ENCODE assay signal across 8 mouse cellular contexts in the genomic region with DNA sequence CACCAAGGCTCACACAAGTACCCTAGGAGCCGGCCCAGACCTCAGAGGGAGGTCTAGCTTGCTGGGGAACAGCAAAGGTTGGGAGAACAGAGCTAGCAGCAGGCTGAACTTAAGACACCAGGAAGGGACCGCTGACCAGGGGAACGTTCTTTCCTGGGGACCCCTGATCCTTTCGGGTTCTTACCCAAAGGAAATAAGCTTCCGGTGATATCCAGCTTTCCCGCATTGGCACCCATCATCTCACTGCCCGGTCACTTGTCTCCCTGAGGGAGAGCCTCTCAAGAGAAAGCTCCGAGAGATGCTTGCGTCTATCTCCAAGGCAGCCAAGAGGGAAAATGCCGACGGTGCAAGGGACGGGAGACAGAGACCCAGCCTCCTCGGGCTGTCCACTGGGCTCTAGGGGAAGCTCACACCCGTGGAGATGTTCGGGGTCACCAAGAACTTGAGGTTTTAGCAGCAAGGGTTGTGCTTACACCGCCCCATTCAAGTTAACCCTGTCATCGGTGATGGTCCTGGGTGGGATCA. TPM values are rescaled to one million over a fixed set of nuclear protein-coding genes. Genes with fewer than 3 reads are reported as not detected.
DNase-seq lines count a peak whose midpoint lies in the region; ATAC-seq and TF ChIP-seq lines count a peak whose summit lies in the region.

No protein-coding gene starts in this region.

- ATAC-seq in limb, embryonic 15.5 days (ENCODE audit: insufficient number of reproducible peaks, low FRiP score, low TSS enrichment, low read depth): no peak

- peak overlapping the region; percentile 94 for H3K4me2 ChIP-seq in limb, embryonic 15.5 days

- 34% methylated on average over 17 of the region's 17 CpGs for WGBS in thymus, adult 2 months
- WGBS in limb, embryonic 15.5 days: 13% methylated on average over 17 of the region's 17 CpGs

- peak overlapping the region; percentile 9 for H3K4me3 ChIP-seq in thymus, adult 2 months (ENCODE audit: control insufficient read depth, insufficient read depth, low read length)
- H3K4me3 ChIP-seq in limb, embryonic 15.5 days: peak overlapping the region; percentile 66

- H3K36me3 ChIP-seq in thymus, adult 2 months (ENCODE audit: control insufficient read depth, insufficient read depth, low read length): no peaks in the 10 kb centered on the region
- H3K36me3 ChIP-seq in limb, embryonic 15.5 days: no peaks in the 10 kb centered on the region

- no peak for TF ChIP-seq CTCF in thymus, adult 2 months (IDR thresholded peaks at IDR 0.05; ENCODE audit: borderline replicate concordance, control insufficient read depth, extremely low read depth, insufficient read depth, low read length, poor library complexity)

- no peak for TF ChIP-seq POLR2A in thymus, adult 2 months (IDR thresholded peaks at IDR 0.05; ENCODE audit: control insufficient read depth, extremely low read depth, insufficient read depth, low read length, poor library complexity)

- peaks cover 7% of the 10 kb centered on the region; the same call in 1 of the 2 replicates for H3K4me1 ChIP-seq in thymus, adult 2 months (replicated peaks; ENCODE audit: control insufficient read depth, insufficient read depth, low read length)
- peaks cover 20% of the 10 kb centered on the region for H3K4me1 ChIP-seq in limb, embryonic 15.5 days

- no peaks in the 10 kb centered on the region for H3K9me3 ChIP-seq in limb, embryonic 15.5 days

- peak; percentile 25 for DNase-seq in frontal cortex, adult 2 months (ENCODE audit: extremely low spot score in 1 of 2, low spot score in 1 of 2)
- DNase-seq in frontal cortex, postnatal 25 days (ENCODE audit: low spot score in 2 of 2): no peak
- no peak for DNase-seq in thymus, adult 2 months
- no peak for DNase-seq in thymus, postnatal 0 days (ENCODE audit: low spot score)
- DNase-seq in MN1 (ENCODE audit: low spot score): no peak
- no peak for DNase-seq in yolk sac, embryonic 10.5 days (ENCODE audit: low spot score)
- no peak for DNase-seq in adrenal gland, adult 8-10 months

- H3K9ac ChIP-seq in limb, embryonic 15.5 days: no peak overlapping the region

- no peak overlapping the region for H3K27ac ChIP-seq in thymus, adult 2 months (ENCODE audit: control insufficient read depth, insufficient read depth, low read length)
- no peak overlapping the region for H3K27ac ChIP-seq in limb, embryonic 15.5 days

- H3K27me3 ChIP-seq in thymus, adult 2 months (ENCODE audit: control insufficient read depth, insufficient read depth, low read length): no peaks in the 10 kb centered on the region; the same call in 1 of the 2 replicates
- H3K27me3 ChIP-seq in limb, embryonic 15.5 days: peaks cover 27% of the 10 kb centered on the region

RNA-seq across cellular contexts. Expression of a gene that starts 0.4 kb away (rescaled TPM):
- 138 and 144 TPM in 2 replicates for polyA plus RNA-seq in frontal cortex, adult 2 months (2012; rRNA removed)
- polyA plus RNA-seq in thymus, adult 2 months (2012; rRNA removed): 3.0 and 4.3 TPM in 2 replicates
- 9.3 and 9.6 TPM in 2 replicates for polyA plus RNA-seq in thymus, postnatal 0 days (2015; fragmentation: Nextera tagmentation; extraction: Ambion mirVana)
- polyA plus RNA-seq in limb, embryonic 15.5 days (2015; fragmentation: Nextera tagmentation; extraction: Ambion mirVana): 12.8 and 14.4 TPM in 2 replicates
- total RNA-seq in adrenal gland, adult 8-10 months (2022): 10 to 100 TPM in 1 of 4 experiments, 1 to 10 TPM in 3; 6.2 to 10.4 (median 7.4) TPM

RNA-seq across cellular contexts. Expression of a gene that starts 14.3 kb away (rescaled TPM):
- polyA plus RNA-seq in frontal cortex, adult 2 months (2012; rRNA removed): 0.06 TPM in 1 of 2 replicates, not detected in the other
- 0.08 TPM in 1 of 2 replicates, not detected in the other for polyA plus RNA-seq in thymus, adult 2 months (2012; rRNA removed)
- not detected in 2 replicates for polyA plus RNA-seq in thymus, postnatal 0 days (2015; fragmentation: Nextera tagmentation; extraction: Ambion mirVana)
- not detected in 2 replicates for polyA plus RNA-seq in limb, embryonic 15.5 days (2015; fragmentation: Nextera tagmentation; extraction: Ambion mirVana)
- not detected for total RNA-seq in adrenal gland, adult 8-10 months (2022)

Comparison
In these comparisons a context has a peak if more than half of its experiments do, and no peak if none do; other contexts are left out.
1. DNase-seq: peak in frontal cortex, adult 2 months (2 of 2); none in frontal cortex, postnatal 25 days (0 of 2), thymus, adult 2 months (single experiment), thymus, postnatal 0 days (single experiment), MN1 (single experiment), yolk sac, embryonic 10.5 days (single experiment) and adrenal gland, adult 8-10 months (single experiment).